Mouse (Mus musculus) kidney, postnatal 36 days (tissue): Measurements from ENCODE around the gene Ampd3.
A peak's percentile ranks its signal among the peaks of the same experiment; 100 is the strongest.

Experiments used
- DNase-seq, 2 experiments: peaks; one replicate each; pipeline ENCODE4 v3.0.0; 2021 to 2022; ENCODE audit warnings: mixed read lengths in 2 of 2

The Ampd3 gene

GRCm38 (mm10) chr7:110770949-110771348, 2.9 kb downstream of the Ampd3 start:
- no peak for DNase-seq

GRCm38 (mm10) chr7:110772343-110772742, 4.3 kb downstream of the Ampd3 start:
- DNase-seq, result peak; percentile 58 to 75

- DNase-seq, result peak; percentile 85 to 89
These were observed 5.4 kb downstream of the Ampd3 start for GRCm38 (mm10) chr7:110773204-110774002.

- DNase-seq, result peak; percentile 35 to 40
These were observed 6.1 kb downstream of the Ampd3 start for GRCm38 (mm10) chr7:110774077-110774476.

- DNase-seq, result no peak
These were observed 6.7 kb downstream of the Ampd3 start for GRCm38 (mm10) chr7:110774674-110775073.

GRCm38 (mm10) chr7:110777146-110778001, 9.4 kb downstream of the Ampd3 start:
- DNase-seq, result no peak

- DNase-seq, result no peak
These were observed 10.9 kb downstream of the Ampd3 start for GRCm38 (mm10) chr7:110778933-110779332.

GRCm38 (mm10) chr7:110779605-110780111, 11.7 kb downstream of the Ampd3 start:
- no peak for DNase-seq

GRCm38 (mm10) chr7:110780520-110780919, 12.5 kb downstream of the Ampd3 start:
- DNase-seq, result no peak

- DNase-seq, result peak; percentile 25 to 56
These were observed 13.3 kb downstream of the Ampd3 start for GRCm38 (mm10) chr7:110781231-110781711.

GRCm38 (mm10) chr7:110782135-110782534, 14.1 kb downstream of the Ampd3 start:
- DNase-seq, result peak; percentile 58 to 64

GRCm38 (mm10) chr7:110782845-110783478, 15.0 kb downstream of the Ampd3 start:
- DNase-seq, result peak in 1 of 2 experiments; percentile 30

- DNase-seq, result peak; percentile 46 to 52
These were observed 17.0 kb downstream of the Ampd3 start for GRCm38 (mm10) chr7:110784965-110785364.

GRCm38 (mm10) chr7:110785741-110786146, 17.7 kb downstream of the Ampd3 start:
- DNase-seq, result peak; percentile 71 to 91

- DNase-seq, result peak; percentile 66 to 71
These were observed 19.3 kb downstream of the Ampd3 start for GRCm38 (mm10) chr7:110787310-110787709.

GRCm38 (mm10) chr7:110790878-110791277, 22.9 kb downstream of the Ampd3 start:
- peak; percentile 34 to 45 for DNase-seq

GRCm38 (mm10) chr7:110792201-110792600, 24.2 kb downstream of the Ampd3 start:
- DNase-seq, result no peak

GRCm38 (mm10) chr7:110792834-110793233, 24.8 kb downstream of the Ampd3 start:
- DNase-seq, result no peak

- DNase-seq, result no peak
These were observed 26.7 kb downstream of the Ampd3 start for GRCm38 (mm10) chr7:110794722-110795121.

- no peak for DNase-seq
These were observed 28.5 kb downstream of the Ampd3 start for GRCm38 (mm10) chr7:110796367-110797051.

- no peak for DNase-seq
These were observed 29.9 kb downstream of the Ampd3 start for GRCm38 (mm10) chr7:110797722-110798409.
